Mouse (Mus musculus): ENCODE measurements at regions not wholly inside any gene's neighbourhood (a gene's known extent, or its start where the extent isn't known, plus 50 kb on each side); places are given as distances from the start of the nearest gene placed in this dataset.

GRCm38 (mm10) chr16:70019564-70019963 is 156.0 kb upstream of the Speer2 start:
- TF ChIP-seq CTCF (IDR thresholded peaks at IDR 0.05; ENCODE audit: borderline replicate concordance, extremely low read depth, insufficient read depth, insufficient read length) (no peak), POLR2A (IDR thresholded peaks at IDR 0.05; ENCODE audit: borderline replicate concordance, extremely low read depth, insufficient read depth, insufficient read length, poor library complexity, severe bottlenecking) (no peak)
- DNase-seq (ENCODE audit: low read depth), result peak; percentile 26

GRCm38 (mm10) chr16:70021436-70021835 is 157.9 kb upstream of the Speer2 start:
- DNase-seq (ENCODE audit: low read depth), result no peak
- TF ChIP-seq CTCF (IDR thresholded peaks at IDR 0.05; ENCODE audit: borderline replicate concordance, extremely low read depth, insufficient read depth, insufficient read length) (no peak), POLR2A (IDR thresholded peaks at IDR 0.05; ENCODE audit: borderline replicate concordance, extremely low read depth, insufficient read depth, insufficient read length, poor library complexity, severe bottlenecking) (no peak)

- peak; percentile 42 for DNase-seq (ENCODE audit: low read depth)
- TF ChIP-seq POLR2A (IDR thresholded peaks at IDR 0.05; ENCODE audit: borderline replicate concordance, extremely low read depth, insufficient read depth, insufficient read length, poor library complexity, severe bottlenecking), result no peak
- peak; percentile 36; the same call in 1 of the 2 replicates for TF ChIP-seq CTCF (IDR thresholded peaks at IDR 0.05; ENCODE audit: borderline replicate concordance, extremely low read depth, insufficient read depth, insufficient read length)
These were observed 165.1 kb upstream of the Speer2 start for GRCm38 (mm10) chr16:70028649-70029048.

GRCm38 (mm10) chr16:70045547-70045946 is 182.0 kb upstream of the Speer2 start:
- no peak for DNase-seq (ENCODE audit: low read depth)
- TF ChIP-seq POLR2A (IDR thresholded peaks at IDR 0.05; ENCODE audit: borderline replicate concordance, extremely low read depth, insufficient read depth, insufficient read length, poor library complexity, severe bottlenecking) (no peak), CTCF (IDR thresholded peaks at IDR 0.05; ENCODE audit: borderline replicate concordance, extremely low read depth, insufficient read depth, insufficient read length) (no peak)

- TF ChIP-seq POLR2A (IDR thresholded peaks at IDR 0.05; ENCODE audit: borderline replicate concordance, extremely low read depth, insufficient read depth, insufficient read length, poor library complexity, severe bottlenecking), result no peak
- no peak for DNase-seq (ENCODE audit: low read depth)
These were observed 182.5 kb upstream of the Speer2 start for GRCm38 (mm10) chr16:70046009-70046408.

GRCm38 (mm10) chr16:70049850-70050249 is 186.3 kb upstream of the Speer2 start:
- TF ChIP-seq POLR2A (IDR thresholded peaks at IDR 0.05; ENCODE audit: borderline replicate concordance, extremely low read depth, insufficient read depth, insufficient read length, poor library complexity, severe bottlenecking), result no peak
- no peak for TF ChIP-seq CTCF (IDR thresholded peaks at IDR 0.05; ENCODE audit: borderline replicate concordance, extremely low read depth, insufficient read depth, insufficient read length)
- DNase-seq (ENCODE audit: low read depth), result peak; percentile 32

- DNase-seq (ENCODE audit: low read depth), result no peak
- TF ChIP-seq CTCF (IDR thresholded peaks at IDR 0.05; ENCODE audit: borderline replicate concordance, extremely low read depth, insufficient read depth, insufficient read length), result no peak
- no peak for TF ChIP-seq POLR2A (IDR thresholded peaks at IDR 0.05; ENCODE audit: borderline replicate concordance, extremely low read depth, insufficient read depth, insufficient read length, poor library complexity, severe bottlenecking)
These were observed 207.9 kb upstream of the Speer2 start for GRCm38 (mm10) chr16:70071471-70071870.

- DNase-seq (ENCODE audit: low read depth), result no peak
- no peak for TF ChIP-seq CTCF (IDR thresholded peaks at IDR 0.05; ENCODE audit: borderline replicate concordance, extremely low read depth, insufficient read depth, insufficient read length)
- TF ChIP-seq POLR2A (IDR thresholded peaks at IDR 0.05; ENCODE audit: borderline replicate concordance, extremely low read depth, insufficient read depth, insufficient read length, poor library complexity, severe bottlenecking), result no peak
These were observed 210.2 kb upstream of the Speer2 start for GRCm38 (mm10) chr16:70073740-70074139.

GRCm38 (mm10) chr16:70079497-70079896 is 216.0 kb upstream of the Speer2 start:
- DNase-seq (ENCODE audit: low read depth), result no peak
- TF ChIP-seq POLR2A (IDR thresholded peaks at IDR 0.05; ENCODE audit: borderline replicate concordance, extremely low read depth, insufficient read depth, insufficient read length, poor library complexity, severe bottlenecking) (no peak), CTCF (IDR thresholded peaks at IDR 0.05; ENCODE audit: borderline replicate concordance, extremely low read depth, insufficient read depth, insufficient read length) (no peak)

- peak; percentile 23 for DNase-seq (ENCODE audit: low read depth)
- no peak for TF ChIP-seq POLR2A (IDR thresholded peaks at IDR 0.05; ENCODE audit: borderline replicate concordance, extremely low read depth, insufficient read depth, insufficient read length, poor library complexity, severe bottlenecking)
- TF ChIP-seq CTCF (IDR thresholded peaks at IDR 0.05; ENCODE audit: borderline replicate concordance, extremely low read depth, insufficient read depth, insufficient read length), result no peak
These were observed 222.5 kb upstream of the Gbe1 start for GRCm38 (mm10) chr16:70091291-70091690.

GRCm38 (mm10) chr16:70091963-70092362 is 221.8 kb upstream of the Gbe1 start:
- no peak for TF ChIP-seq CTCF (IDR thresholded peaks at IDR 0.05; ENCODE audit: borderline replicate concordance, extremely low read depth, insufficient read depth, insufficient read length)
- TF ChIP-seq POLR2A (IDR thresholded peaks at IDR 0.05; ENCODE audit: borderline replicate concordance, extremely low read depth, insufficient read depth, insufficient read length, poor library complexity, severe bottlenecking), result no peak
- peak; percentile 24 for DNase-seq (ENCODE audit: low read depth)

- peak; percentile 69 for DNase-seq (ENCODE audit: low read depth)
- TF ChIP-seq POLR2A (IDR thresholded peaks at IDR 0.05; ENCODE audit: borderline replicate concordance, extremely low read depth, insufficient read depth, insufficient read length, poor library complexity, severe bottlenecking), result no peak
- TF ChIP-seq CTCF (IDR thresholded peaks at IDR 0.05; ENCODE audit: borderline replicate concordance, extremely low read depth, insufficient read depth, insufficient read length), result no peak
These were observed 220.5 kb upstream of the Gbe1 start for GRCm38 (mm10) chr16:70093224-70093623.

- no peak for DNase-seq (ENCODE audit: low read depth)
- TF ChIP-seq CTCF (IDR thresholded peaks at IDR 0.05; ENCODE audit: borderline replicate concordance, extremely low read depth, insufficient read depth, insufficient read length) (no peak), POLR2A (IDR thresholded peaks at IDR 0.05; ENCODE audit: borderline replicate concordance, extremely low read depth, insufficient read depth, insufficient read length, poor library complexity, severe bottlenecking) (no peak)
These were observed 218.5 kb upstream of the Gbe1 start for GRCm38 (mm10) chr16:70095221-70095620.

All from brain, embryonic 14.5 days (tissue).